Mouse (Mus musculus) myocyte (in vitro differentiated cells): ENCODE data around the gene Cchcr1.

Source experiments
- CEBPB ChIP-seq: IDR thresholded peaks from 2 replicates; pipeline ENCODE4 v1.6.1; 2011; ENCODE audit warnings: mild to moderate bottlenecking, moderate library complexity; ENCODE audit not compliant: poor library complexity, insufficient read depth, severe bottlenecking
- E2F4 ChIP-seq: IDR thresholded peaks from one replicate; pipeline ENCODE4 v1.6.1; 2011; ENCODE audit warnings: mild to moderate bottlenecking, control low read depth, moderate library complexity; ENCODE audit not compliant: insufficient read depth
- MAX ChIP-seq: IDR thresholded peaks from one replicate; pipeline ENCODE4 v1.6.1; 2011; ENCODE audit warnings: low read depth, mild to moderate bottlenecking, control low read depth
- MYOD1 ChIP-seq, 3 experiments: IDR thresholded peaks; one replicate each; pipeline ENCODE4 v1.6.1; 2011; ENCODE audit warnings: control low read depth in 2 of 3, low read depth in 2 of 3, mild to moderate bottlenecking in 2 of 3, moderate library complexity in 1 of 3; ENCODE audit not compliant: insufficient read length in 2 of 3, control insufficient read depth in 1 of 3
- MYOG ChIP-seq, 3 experiments: IDR thresholded peaks; one replicate each; pipeline ENCODE4 v1.6.1; 2011; ENCODE audit warnings: control low read depth in 2 of 3, low read depth in 2 of 3, mild to moderate bottlenecking in 2 of 3; ENCODE audit not compliant: insufficient read length in 2 of 3, control insufficient read depth in 1 of 3, insufficient read depth in 1 of 3
- POLR2A ChIP-seq: IDR thresholded peaks from one replicate; pipeline ENCODE4 v1.6.1; 2011; ENCODE audit warnings: low read depth, mild to moderate bottlenecking, control low read depth, moderate library complexity; ENCODE audit not compliant: insufficient read length
- POLR2AphosphoS2 ChIP-seq: IDR thresholded peaks from one replicate; pipeline ENCODE4 v1.6.1; 2011; ENCODE audit warnings: low read depth, control low read depth; ENCODE audit not compliant: insufficient read length
- REST ChIP-seq: IDR thresholded peaks from one replicate; pipeline ENCODE4 v1.6.1; 2011; ENCODE audit warnings: mild to moderate bottlenecking, control low read depth, moderate library complexity; ENCODE audit not compliant: insufficient read depth, insufficient read length
- TCF12 ChIP-seq: IDR thresholded peaks from one replicate; pipeline ENCODE4 v1.6.1; 2011; ENCODE audit warnings: mild to moderate bottlenecking, control low read depth; ENCODE audit not compliant: poor library complexity, insufficient read depth, severe bottlenecking
- USF1 ChIP-seq: IDR thresholded peaks from one replicate; pipeline ENCODE4 v1.6.1; 2011; ENCODE audit warnings: low read depth, mild to moderate bottlenecking, control low read depth, moderate library complexity

DNA sequence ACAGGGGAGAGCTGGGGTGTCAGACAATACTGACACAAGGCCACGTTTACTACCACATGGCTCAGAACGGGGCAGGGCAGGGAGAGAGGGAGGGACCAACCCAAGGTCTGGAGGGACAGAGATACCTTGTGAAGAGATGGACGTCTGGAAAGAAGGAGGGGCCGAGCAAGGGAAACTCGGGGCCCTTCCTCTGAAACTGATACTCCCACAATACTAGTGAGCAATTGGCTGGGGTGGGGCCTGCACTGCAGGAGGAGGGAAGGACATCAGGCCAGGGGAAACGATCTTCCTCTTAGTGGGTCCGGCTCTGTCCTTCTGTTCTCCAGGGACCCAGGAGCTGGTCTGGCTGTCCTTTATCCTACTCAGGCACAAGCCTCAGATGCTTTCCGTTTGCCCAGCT, 34.0 kb downstream of the Cchcr1 start:
- TF ChIP-seq POLR2A, result peak; percentile 56
- TF ChIP-seq TCF12, result no peak
- no peak for TF ChIP-seq MAX
- TF ChIP-seq USF1, result no peak
- TF ChIP-seq POLR2AphosphoS2, result peak; percentile 59
- no peak for TF ChIP-seq REST
- TF ChIP-seq CEBPB, result no peak
- TF ChIP-seq E2F4, result no peak
- no peak for TF ChIP-seq MYOG (IDR thresholded peaks at IDR 0.05; ENCODE audit: control insufficient read depth in 1 of 3, insufficient read depth in 1 of 3, insufficient read length in 2 of 3, low read depth in 2 of 3)
- TF ChIP-seq MYOD1 (IDR thresholded peaks at IDR 0.05; ENCODE audit: control insufficient read depth in 1 of 3, insufficient read length in 2 of 3, low read depth in 2 of 3), result no peak
